Mouse (Mus musculus): ENCODE data around the gene Tcta. TPM values are rescaled to one million over a fixed set of nuclear protein-coding genes. Genes with fewer than 3 reads are reported as not detected.
"Not testable (repeated sequence)": the region's sequence is repeated elsewhere in the genome, so short reads cannot be mapped to it uniquely, and the experiment has no call there.

Tcta gene
- polyA plus RNA-seq, 1 experiment from 2014 or later, result 30.3 TPM

- H3K4me2 ChIP-seq (replicated peaks), result no peak overlapping the region; the same call in 1 of the 2 replicates
- H3K27ac ChIP-seq, result no peak overlapping the region
- no peak overlapping the region for H3K9ac ChIP-seq
- WGBS, result 42% methylated on average over 8 of the region's 8 CpGs
- no peak overlapping the region for H3K4me3 ChIP-seq
- H3K9me3 ChIP-seq, result no peaks in the 10 kb centered on the region
- peak; percentile 72; the same call in 1 of the 2 replicates for ATAC-seq (ENCODE audit: low FRiP score, low read depth)
- H3K27me3 ChIP-seq, result no peaks in the 10 kb centered on the region
- 0 out of 2 replicates have a peak, but pooled peaks cover 3% of the 10 kb centered on the region for H3K4me1 ChIP-seq
- H3K36me3 ChIP-seq, result no peaks in the 10 kb centered on the region
These were observed 25.7 kb downstream of the Tcta start for GRCm38 (mm10) chr9:108280071-108280828.

- H3K27me3 ChIP-seq, result no peaks in the 10 kb centered on the region
- H3K9ac ChIP-seq, result no peak overlapping the region
- H3K4me1 ChIP-seq, result 0 out of 2 replicates have a peak, but pooled peaks cover 3% of the 10 kb centered on the region
- no peak overlapping the region for H3K4me2 ChIP-seq (replicated peaks)
- no peak overlapping the region for H3K4me3 ChIP-seq
- no peak for ATAC-seq (ENCODE audit: low FRiP score, low read depth)
- 72% methylated on average over 10 of the region's 10 CpGs for WGBS
- no peaks in the 10 kb centered on the region for H3K36me3 ChIP-seq
- H3K9me3 ChIP-seq, result no peaks in the 10 kb centered on the region
- H3K27ac ChIP-seq, result no peak overlapping the region
These were observed 27.1 kb downstream of the Tcta start for GRCm38 (mm10) chr9:108278697-108279450.

- no peaks in the 10 kb centered on the region for H3K36me3 ChIP-seq
- H3K9ac ChIP-seq, result no peak overlapping the region
- H3K27ac ChIP-seq, result no peak overlapping the region
- H3K27me3 ChIP-seq, result no peaks in the 10 kb centered on the region
- no peaks in the 10 kb centered on the region for H3K9me3 ChIP-seq
- no peak for ATAC-seq (ENCODE audit: low FRiP score, low read depth)
- H3K4me1 ChIP-seq, result peaks cover 22% of the 10 kb centered on the region
- no peak overlapping the region for H3K4me2 ChIP-seq (replicated peaks)
- H3K4me3 ChIP-seq, result no peak overlapping the region
- WGBS, result 50% methylated on average over 6 of the region's 6 CpGs
These were observed 30.7 kb downstream of the Tcta start for GRCm38 (mm10) chr9:108275331-108275659.

- 55% methylated on average over 5 of the region's 5 CpGs for WGBS
- peaks cover 19% of the 10 kb centered on the region for H3K4me1 ChIP-seq
- ATAC-seq (ENCODE audit: low FRiP score, low read depth), result peak; percentile 59
These were observed 31.3 kb downstream of the Tcta start for GRCm38 (mm10) chr9:108274476-108275330.

GRCm38 (mm10) chr9:108273485-108273884 lies 32.5 kb downstream of the Tcta start:
- H3K4me3 ChIP-seq, result no peak overlapping the region
- peaks cover 19% of the 10 kb centered on the region for H3K4me1 ChIP-seq
- H3K36me3 ChIP-seq, result no peaks in the 10 kb centered on the region
- no peak overlapping the region for H3K4me2 ChIP-seq (replicated peaks)
- 69% methylated on average over 4 of the region's 4 CpGs for WGBS
- no peak overlapping the region for H3K9ac ChIP-seq
- no peaks in the 10 kb centered on the region for H3K27me3 ChIP-seq
- ATAC-seq (ENCODE audit: low FRiP score, low read depth), result no peak
- H3K27ac ChIP-seq, result no peak overlapping the region; the same call in 1 of the 2 replicates
- no peaks in the 10 kb centered on the region for H3K9me3 ChIP-seq

More at GRCm38 (mm10) chr9:108274476-108275330, 31.3 kb downstream of the Tcta start:
- Histone ChIP-seq H3K27ac (peak overlapping the region; percentile 28; the same call in 1 of the 2 replicates), H3K9ac (no peak overlapping the region), H3K36me3 (no peaks in the 10 kb centered on the region), H3K9me3 (no peaks in the 10 kb centered on the region), H3K27me3 (no peaks in the 10 kb centered on the region), H3K4me2 (replicated peaks) (no peak overlapping the region), H3K4me3 (no peak overlapping the region)

GRCm38 (mm10) chr9:108272691-108273090 lies 33.3 kb downstream of the Tcta start:
- peak overlapping the region; percentile 17 for H3K27ac ChIP-seq

GRCm38 (mm10) chr9:108271941-108272340 lies 34.0 kb downstream of the Tcta start:
- Histone ChIP-seq H3K27me3 (no peaks in the 10 kb centered on the region), H3K4me1 (peaks cover 19% of the 10 kb centered on the region), H3K4me3 (no peak overlapping the region), H3K9ac (no peak overlapping the region), H3K4me2 (replicated peaks) (no peak overlapping the region), H3K36me3 (no peaks in the 10 kb centered on the region), H3K27ac (0 out of 2 replicates have a peak overlapping the region, but pooled peaks have one; percentile 17), H3K9me3 (no peaks in the 10 kb centered on the region)
- ATAC-seq (ENCODE audit: low FRiP score, low read depth), result no peak
- WGBS, result 19% methylated on average over 2 of the region's 2 CpGs

More at GRCm38 (mm10) chr9:108272691-108273090, 33.3 kb downstream of the Tcta start:
- H3K27me3 ChIP-seq, result no peaks in the 10 kb centered on the region
- no peak overlapping the region for H3K4me3 ChIP-seq
- no peaks in the 10 kb centered on the region for H3K9me3 ChIP-seq
- no peaks in the 10 kb centered on the region for H3K36me3 ChIP-seq
- no peak overlapping the region for H3K4me2 ChIP-seq (replicated peaks)
- H3K4me1 ChIP-seq, result peaks cover 19% of the 10 kb centered on the region
- H3K9ac ChIP-seq, result no peak overlapping the region
- no peak for ATAC-seq (ENCODE audit: low FRiP score, low read depth)
- 59% methylated on average over 5 of the region's 5 CpGs for WGBS

- H3K4me3 ChIP-seq; ATAC-seq (ENCODE audit: low FRiP score, low read depth); H3K27me3 ChIP-seq; H3K4me2 ChIP-seq (replicated peaks); H3K9me3 ChIP-seq; H3K9ac ChIP-seq; H3K27ac ChIP-seq; H3K36me3 ChIP-seq: not testable (repeated sequence)
- H3K4me1 ChIP-seq, result peaks cover 28% of the 10 kb centered on the region
- WGBS, result 76% methylated on average over 7 of the region's 7 CpGs
These were observed 37.3 kb downstream of the Tcta start for GRCm38 (mm10) chr9:108268701-108269100.

GRCm38 (mm10) chr9:108267691-108268090 lies 38.3 kb downstream of the Tcta start:
- 91% methylated on average over 7 of the region's 7 CpGs for WGBS
- Histone ChIP-seq H3K9me3 (no peaks in the 10 kb centered on the region), H3K4me2 (replicated peaks) (no peak overlapping the region), H3K27me3 (no peaks in the 10 kb centered on the region), H3K9ac (no peak overlapping the region), H3K27ac (no peak overlapping the region), H3K4me1 (peaks cover 22% of the 10 kb centered on the region), H3K36me3 (no peaks in the 10 kb centered on the region), H3K4me3 (no peak overlapping the region)
- ATAC-seq (ENCODE audit: low FRiP score, low read depth), result no peak

GRCm38 (mm10) chr9:108266261-108266935 lies 39.6 kb downstream of the Tcta start:
- H3K36me3 ChIP-seq, result no peaks in the 10 kb centered on the region
- H3K4me1 ChIP-seq, result peaks cover 26% of the 10 kb centered on the region
- H3K4me3 ChIP-seq, result no peak overlapping the region
- H3K4me2 ChIP-seq (replicated peaks), result no peak overlapping the region
- H3K27me3 ChIP-seq, result no peaks in the 10 kb centered on the region
- H3K27ac ChIP-seq, result no peak overlapping the region
- H3K9me3 ChIP-seq, result no peaks in the 10 kb centered on the region
- ATAC-seq (ENCODE audit: low FRiP score, low read depth), result no peak
- no peak overlapping the region for H3K9ac ChIP-seq
- WGBS, result 54% methylated on average over 10 of the region's 10 CpGs

GRCm38 (mm10) chr9:108264191-108264921 lies 41.6 kb downstream of the Tcta start:
- 15% methylated on average over 10 of the region's 10 CpGs for WGBS
- peak overlapping the region; percentile 78 for H3K27ac ChIP-seq
- H3K9ac ChIP-seq, result peak overlapping the region; percentile 55; the same call in 1 of the 2 replicates
- peaks cover 26% of the 10 kb centered on the region for H3K4me1 ChIP-seq
- no peaks in the 10 kb centered on the region for H3K9me3 ChIP-seq
- H3K4me2 ChIP-seq (replicated peaks), result peak overlapping the region; percentile 85
- peak overlapping the region; percentile 97 for H3K4me3 ChIP-seq
- no peaks in the 10 kb centered on the region for H3K27me3 ChIP-seq
- no peaks in the 10 kb centered on the region for H3K36me3 ChIP-seq
- ATAC-seq (ENCODE audit: low FRiP score, low read depth), result no peak; the same call in 1 of the 2 replicates

Data from limb, embryonic 13.5 days (tissue).